Comparison of ENCODE assay signal across 22 mouse cellular contexts in the genomic region with DNA sequence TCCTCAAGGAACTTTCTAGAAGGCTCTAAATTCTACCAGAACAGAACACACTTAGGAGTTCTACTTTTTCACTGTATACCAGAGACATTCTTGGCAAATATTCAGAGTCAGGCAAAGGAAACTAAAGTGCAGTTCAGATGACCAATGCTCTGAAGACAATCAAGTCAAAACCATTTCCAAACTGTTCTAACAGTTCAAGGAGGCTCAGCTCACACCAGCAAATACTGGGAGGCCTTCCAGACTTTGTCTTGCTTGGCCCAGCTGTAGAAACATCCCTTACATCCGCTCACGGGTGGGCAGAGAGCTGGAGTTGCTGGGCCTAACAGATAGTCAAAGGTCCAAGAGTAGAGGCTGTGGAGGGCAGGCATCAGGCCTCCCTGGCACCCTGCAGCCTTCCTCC. TPM values are rescaled to one million over a fixed set of nuclear protein-coding genes. Genes with fewer than 3 reads are reported as not detected.
DNase-seq lines count a peak whose midpoint lies in the region; ATAC-seq and TF ChIP-seq lines count a peak whose summit lies in the region.
"Had no signal": no experiment of that assay in that cellular context is flagged by ENCODE, and none has a peak within 500 bp of the region (broad histone marks: within the 10 kb centered on the region; RNA-seq: fewer than 3 reads in every experiment).

No protein-coding gene starts in this region.

- TF ChIP-seq CTCF in lung, postnatal 0 days (IDR thresholded peaks at IDR 0.05): no peak

- peak; percentile 75 for DNase-seq in lung, postnatal 0 days (ENCODE audit: low spot score)
- DNase-seq in lung, adult 18-20 months: no peak
- DNase-seq in lung, postnatal 14 days: peak; percentile 31
- DNase-seq in urinary bladder, postnatal 36 days (ENCODE audit: low spot score in 2 of 2): no peak
- DNase-seq: adrenal gland, postnatal 14 days; cerebellum, adult 11 months; cerebellum, postnatal 25 days; embryo, embryonic 11 days; kidney, adult 9 months; kidney, postnatal 25 days; midbrain, embryonic 14.5 days; right cerebral cortex, adult 18-20 months; thymus, postnatal 25 days had no signal

- H3K9ac ChIP-seq in heart, embryonic 13.5 days: no peak overlapping the region
- no peak overlapping the region for H3K9ac ChIP-seq in heart, embryonic 12.5 days
- no peak overlapping the region for H3K9ac ChIP-seq in lung, postnatal 0 days (replicated peaks; ENCODE audit: low read depth)
- H3K9ac ChIP-seq: forebrain, embryonic 15.5 days; limb, embryonic 15.5 days; neural tube, embryonic 13.5 days had no signal

- H3K36me3 ChIP-seq in heart, embryonic 13.5 days: no peaks in the 10 kb centered on the region
- no peaks in the 10 kb centered on the region for H3K36me3 ChIP-seq in heart, embryonic 12.5 days
- H3K36me3 ChIP-seq in lung, postnatal 0 days (ENCODE audit: insufficient read depth, low read length): no peaks in the 10 kb centered on the region
- H3K36me3 ChIP-seq: forebrain, embryonic 15.5 days; limb, embryonic 15.5 days; neural tube, embryonic 13.5 days had no signal

- H3K4me1 ChIP-seq in heart, embryonic 13.5 days: peaks cover 39% of the 10 kb centered on the region
- H3K4me1 ChIP-seq in heart, embryonic 12.5 days (replicated peaks): peaks cover 36% of the 10 kb centered on the region
- peaks cover 14% of the 10 kb centered on the region; the same call in 1 of the 2 replicates for H3K4me1 ChIP-seq in lung, postnatal 0 days (ENCODE audit: insufficient read depth, low read depth, low read length)
- peaks cover 37% of the 10 kb centered on the region for H3K4me1 ChIP-seq in brown adipose tissue, adult 24 weeks (ENCODE audit: control insufficient read depth, insufficient read depth, insufficient read length, low read length)
- H3K4me1 ChIP-seq: forebrain, embryonic 15.5 days had no signal

- peak overlapping the region; percentile 45; the same call in 1 of the 2 replicates for H3K27ac ChIP-seq in heart, embryonic 13.5 days (replicated peaks)
- no peak overlapping the region for H3K27ac ChIP-seq in heart, embryonic 12.5 days (ENCODE audit: poor library complexity, severe bottlenecking)
- peak overlapping the region; percentile 16 for H3K27ac ChIP-seq in lung, postnatal 0 days (ENCODE audit: low read length)
- peak overlapping the region; percentile 75 for H3K27ac ChIP-seq in brown adipose tissue, adult 24 weeks (replicated peaks; ENCODE audit: low read depth, low read length)
- H3K27ac ChIP-seq: forebrain, embryonic 15.5 days; limb, embryonic 15.5 days; macrophage; neural tube, embryonic 13.5 days had no signal

- no peak overlapping the region for H3K4me2 ChIP-seq in heart, embryonic 13.5 days
- no peak overlapping the region for H3K4me2 ChIP-seq in heart, embryonic 12.5 days
- H3K4me2 ChIP-seq in lung, postnatal 0 days (replicated peaks; ENCODE audit: low read depth, low read length): no peak overlapping the region
- H3K4me2 ChIP-seq: forebrain, embryonic 15.5 days; limb, embryonic 15.5 days; neural tube, embryonic 13.5 days had no signal

- 76% methylated on average over 2 of the region's 2 CpGs for WGBS in heart, embryonic 13.5 days
- WGBS in heart, embryonic 12.5 days: 76% methylated on average over 2 of the region's 2 CpGs
- WGBS in lung, postnatal 0 days: 64% methylated on average over 2 of the region's 2 CpGs

- H3K27me3 ChIP-seq in heart, embryonic 13.5 days (replicated peaks): no peaks in the 10 kb centered on the region
- no peaks in the 10 kb centered on the region for H3K27me3 ChIP-seq in heart, embryonic 12.5 days (replicated peaks)
- no peaks in the 10 kb centered on the region for H3K27me3 ChIP-seq in lung, postnatal 0 days (replicated peaks; ENCODE audit: insufficient read depth, low read length)
- H3K27me3 ChIP-seq: forebrain, embryonic 15.5 days; limb, embryonic 15.5 days; neural tube, embryonic 13.5 days; Patski had no signal

- no peak for ATAC-seq in heart, embryonic 13.5 days (ENCODE audit: extremely low read depth, insufficient number of reproducible peaks, low FRiP score, low TSS enrichment)
- no peak for ATAC-seq in heart, embryonic 12.5 days (ENCODE audit: insufficient number of reproducible peaks, low FRiP score)
- peak; percentile 56 for ATAC-seq in lung, postnatal 0 days
- ATAC-seq: forebrain, embryonic 15.5 days; inflammation-experienced regulatory T-cells, adult 6 months; Patski had no signal

- H3K9me3 ChIP-seq in heart, embryonic 13.5 days: no peaks in the 10 kb centered on the region
- no peaks in the 10 kb centered on the region for H3K9me3 ChIP-seq in heart, embryonic 12.5 days (replicated peaks)
- H3K9me3 ChIP-seq in lung, postnatal 0 days (ENCODE audit: low read length): no peaks in the 10 kb centered on the region
- H3K9me3 ChIP-seq: forebrain, embryonic 15.5 days; limb, embryonic 15.5 days; neural tube, embryonic 13.5 days had no signal

- TF ChIP-seq EP300 in lung, postnatal 0 days (IDR thresholded peaks at IDR 0.05): no peak

- no peak overlapping the region for H3K4me3 ChIP-seq in heart, embryonic 13.5 days
- H3K4me3 ChIP-seq in heart, embryonic 12.5 days: no peak overlapping the region
- no peak overlapping the region for H3K4me3 ChIP-seq in lung, postnatal 0 days (ENCODE audit: low read depth, low read length)
- H3K4me3 ChIP-seq in brown adipose tissue, adult 24 weeks (ENCODE audit: insufficient read depth, low read depth, low read length): no peak overlapping the region
- H3K4me3 ChIP-seq: forebrain, embryonic 15.5 days; limb, embryonic 15.5 days; neural tube, embryonic 13.5 days had no signal

RNA-seq across cellular contexts. Expression of a gene that starts 34.1 kb away (rescaled TPM):
- 12.3 and 13.1 TPM in 2 replicates for polyA plus RNA-seq in heart, embryonic 13.5 days (2015; fragmentation: Nextera tagmentation; extraction: Ambion mirVana)
- 19.8 and 20.2 TPM in 2 replicates for polyA plus RNA-seq in heart, embryonic 12.5 days (2016; fragmentation: Nextera tagmentation; extraction: Ambion mirVana)
- 8.9 and 9.6 TPM in 2 replicates for polyA plus RNA-seq in lung, postnatal 0 days (2015; fragmentation: Nextera tagmentation; extraction: Ambion mirVana)
- polyA plus RNA-seq in brown adipose tissue, adult 24 weeks (2012; ENCODE audit: insufficient read depth, insufficient read length, missing spikeins): 32.8 and 33.5 TPM in 2 replicates

Comparison
In these comparisons a context has a peak if more than half of its experiments do, and no peak if none do; other contexts are left out.
1. DNase-seq: peak in lung, postnatal 0 days (single experiment) and lung, postnatal 14 days (single experiment); none in lung, adult 18-20 months (0 of 2) and urinary bladder, postnatal 36 days (0 of 2).